Mouse (Mus musculus) bone marrow, adult 2 months (tissue): ENCODE measurements around the gene 2410004B18Rik.

Experiments used
- CTCF ChIP-seq: fragments of 200-500 bp; IDR thresholded peaks from 2 replicates; pipeline ENCODE4 v1.5.1; 2011; ENCODE audit warnings: low read length, control low read depth; ENCODE audit not compliant: control insufficient read depth, insufficient read depth
- POLR2A ChIP-seq: fragments of 200-500 bp; IDR thresholded peaks from 2 replicates; pipeline ENCODE4 v1.6.1; 2011; ENCODE audit warnings: low read depth, mild to moderate bottlenecking, control low read depth, low read length, borderline replicate concordance; ENCODE audit not compliant: control insufficient read depth

DNA sequence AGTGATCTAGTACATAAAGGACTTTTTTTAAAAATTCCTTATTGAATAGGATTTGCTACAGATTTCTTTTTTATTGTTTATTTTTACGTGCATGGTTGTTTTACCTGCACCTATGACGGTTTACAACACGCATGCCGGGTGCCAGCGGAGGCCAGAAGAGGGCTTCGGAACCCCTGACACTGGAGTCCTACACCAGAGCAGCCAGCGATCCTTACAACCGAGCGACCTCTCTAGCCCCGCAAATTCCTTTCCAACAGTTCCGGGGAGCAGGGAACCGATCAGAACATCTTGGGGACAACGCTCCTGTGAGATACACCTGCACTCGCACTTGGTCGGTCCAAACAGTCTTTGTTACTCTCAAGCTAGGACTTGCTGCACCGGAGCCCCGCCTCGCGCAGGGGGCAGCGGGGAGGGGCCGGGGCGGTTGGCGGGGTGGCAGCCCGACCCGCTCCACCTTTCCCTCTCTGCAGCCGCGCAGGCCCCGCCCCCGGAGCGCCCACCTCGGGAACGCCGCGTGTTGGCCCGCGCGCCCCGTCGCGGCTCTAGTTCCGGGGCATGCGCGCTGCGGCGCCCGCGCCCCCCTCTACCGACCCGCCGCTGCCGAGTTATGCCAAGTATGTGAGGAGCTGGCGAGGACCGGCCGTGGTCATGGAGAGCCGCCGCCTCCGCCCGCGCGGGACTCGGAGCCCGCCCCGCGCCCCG lies 49.6 kb downstream of the 2410004B18Rik start, which contains the start of gene Syde2:
- no peak for TF ChIP-seq CTCF
- TF ChIP-seq POLR2A = no peak
